Mouse (Mus musculus): ENCODE data around the gene Tgif2.

GRCm38 (mm10) chr2:156894496-156895265 is 54.9 kb downstream of the Tgif2 start:
- TF ChIP-seq CTCF (IDR thresholded peaks at IDR 0.05; ENCODE audit: low read depth, low read length) (no peak), POLR2A (IDR thresholded peaks at IDR 0.05; ENCODE audit: borderline replicate concordance, low read depth, low read length) (no peak)
